Mouse (Mus musculus) embryo, embryonic 11 days (tissue): ENCODE data around the gene Tcn2.
"Not testable (repeated sequence)": the region's sequence is repeated elsewhere in the genome, so short reads cannot be mapped to it uniquely, and the experiment has no call there.

ENCODE experiments used
- DNase-seq: peaks from one replicate; pipeline ENCODE4 v3.0.0-alpha.2; 2015

Tcn2 gene

GRCm38 (mm10) chr11:3925916-3926315 is 6.0 kb downstream of the Tcn2 start:
- no peak for DNase-seq

DNA sequence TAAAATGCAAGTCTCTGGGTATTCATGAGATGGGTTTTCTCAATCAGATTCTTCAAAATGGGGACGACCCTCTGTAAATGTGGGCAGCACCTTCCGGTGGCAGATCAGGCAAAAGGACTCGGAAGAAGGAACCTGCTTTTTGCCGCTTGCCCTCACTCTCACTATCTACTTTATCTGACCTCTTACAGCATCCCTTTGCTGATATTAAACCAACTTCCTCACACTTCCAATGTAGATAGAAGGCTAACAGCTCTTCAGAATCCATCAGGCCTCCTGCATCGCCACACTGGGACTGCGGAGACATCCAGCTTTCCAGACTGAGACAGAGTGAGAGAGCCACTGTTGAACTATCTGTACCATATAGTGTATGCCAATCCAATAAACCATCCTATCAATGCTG is 9.2 kb downstream of the Tcn2 start:
- DNase-seq: no peak

GRCm38 (mm10) chr11:3922115-3922514 is 9.8 kb downstream of the Tcn2 start:
- DNase-seq: no peak

DNA sequence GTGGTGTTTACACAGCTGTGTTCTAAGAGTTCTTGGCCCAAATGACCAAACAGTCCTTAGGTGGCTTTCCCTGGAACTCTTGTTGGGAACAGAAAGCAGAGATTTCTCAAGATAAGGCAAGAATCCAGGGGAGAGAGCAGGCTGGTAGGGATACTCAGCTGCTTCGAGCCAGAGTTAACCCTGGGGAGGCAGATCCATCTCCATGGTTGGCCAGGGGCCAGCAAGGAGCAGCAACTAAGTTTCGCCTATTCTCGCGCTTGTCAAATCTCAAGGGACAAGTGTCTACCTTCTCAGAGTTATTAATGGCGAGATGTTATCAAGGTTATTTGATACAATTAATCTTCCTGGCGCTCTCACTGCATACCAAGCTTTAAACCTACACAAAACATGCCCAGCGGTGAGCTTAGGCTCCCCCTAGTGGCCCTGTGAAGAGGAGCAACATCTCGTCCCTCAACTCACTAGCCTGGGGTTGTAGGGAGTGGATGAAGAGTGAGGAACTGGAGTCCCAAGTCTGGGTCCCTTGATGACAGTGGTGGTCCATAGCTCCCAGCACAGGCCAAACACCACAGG is 10.6 kb downstream of the Tcn2 start:
- peak; percentile 70 for DNase-seq

GRCm38 (mm10) chr11:3920476-3920875 is 11.5 kb downstream of the Tcn2 start:
- DNase-seq: no peak

DNA sequence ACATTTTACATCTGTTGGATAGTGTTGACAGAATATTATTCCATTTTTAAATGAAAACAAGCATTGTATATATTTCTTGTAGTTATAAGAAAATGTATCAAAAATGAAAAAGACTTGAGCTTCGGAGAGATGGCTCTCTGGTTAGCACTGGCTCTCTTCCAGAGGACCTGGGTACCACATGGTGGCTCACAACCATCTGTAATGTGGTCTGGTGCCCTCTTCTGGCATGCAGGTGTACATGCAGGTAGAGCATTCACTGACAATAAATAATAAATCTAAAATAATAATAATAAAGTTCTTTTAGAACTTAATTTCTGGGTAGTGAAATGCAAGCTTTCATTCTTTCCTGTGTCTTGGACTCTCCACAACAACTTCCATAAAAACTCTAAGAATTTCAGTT is 13.2 kb downstream of the Tcn2 start:
- DNase-seq: peak; percentile 30

GRCm38 (mm10) chr11:3914109-3914840 is 17.7 kb downstream of the Tcn2 start, which contains the start of gene Slc35e4:
Gene Slc35e4, minus strand, starts transcription at chr11:3914664.
- peak; percentile 86 for DNase-seq

- DNase-seq: peak; percentile 92
These were observed 18.4 kb downstream of the Tcn2 start for GRCm38 (mm10) chr11:3913316-3914108.

DNA sequence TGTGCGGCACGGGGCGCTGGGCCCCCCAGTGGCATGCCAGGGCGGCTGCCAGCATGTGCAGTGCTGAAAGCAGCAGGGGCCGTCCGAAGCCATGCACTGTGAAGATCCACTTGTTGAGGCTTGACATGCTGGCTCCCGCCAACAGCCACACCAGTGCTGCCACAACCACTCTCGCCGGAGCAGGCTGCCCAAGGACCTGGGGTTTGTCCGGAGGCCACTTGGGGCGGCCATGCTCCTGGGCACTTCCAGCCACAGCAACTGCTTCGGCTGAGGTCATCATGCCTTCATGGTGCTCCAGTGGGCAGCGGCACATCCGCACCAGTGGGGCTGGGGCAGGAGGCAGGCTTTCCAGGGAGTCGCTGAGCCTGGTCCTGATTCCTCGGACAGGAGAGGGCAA is 19.1 kb downstream of the Tcn2 start:
- peak; percentile 47 for DNase-seq

- no peak for DNase-seq
These were observed 19.7 kb downstream of the Tcn2 start for GRCm38 (mm10) chr11:3912100-3912874.

DNA sequence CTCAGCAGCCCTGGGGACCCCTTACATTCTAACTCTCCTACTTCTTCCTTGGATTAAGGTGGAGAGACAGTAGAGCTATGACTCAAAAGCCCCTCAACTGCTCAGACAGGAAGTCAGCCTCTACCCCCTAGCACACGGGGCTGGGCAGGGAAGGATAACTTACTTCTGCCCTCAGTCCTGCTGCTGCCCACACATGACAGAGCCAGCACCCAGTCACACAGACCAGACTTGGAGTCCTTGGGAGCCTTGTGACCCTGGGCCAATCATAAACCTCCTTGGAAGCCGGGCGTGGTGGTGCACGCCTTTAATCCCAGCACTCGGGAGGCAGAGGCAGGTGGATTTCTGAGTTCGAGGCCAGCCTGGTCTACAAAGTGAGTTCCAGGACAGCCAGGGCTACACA is 20.5 kb downstream of the Tcn2 start:
- not testable (repeated sequence) for DNase-seq

DNA sequence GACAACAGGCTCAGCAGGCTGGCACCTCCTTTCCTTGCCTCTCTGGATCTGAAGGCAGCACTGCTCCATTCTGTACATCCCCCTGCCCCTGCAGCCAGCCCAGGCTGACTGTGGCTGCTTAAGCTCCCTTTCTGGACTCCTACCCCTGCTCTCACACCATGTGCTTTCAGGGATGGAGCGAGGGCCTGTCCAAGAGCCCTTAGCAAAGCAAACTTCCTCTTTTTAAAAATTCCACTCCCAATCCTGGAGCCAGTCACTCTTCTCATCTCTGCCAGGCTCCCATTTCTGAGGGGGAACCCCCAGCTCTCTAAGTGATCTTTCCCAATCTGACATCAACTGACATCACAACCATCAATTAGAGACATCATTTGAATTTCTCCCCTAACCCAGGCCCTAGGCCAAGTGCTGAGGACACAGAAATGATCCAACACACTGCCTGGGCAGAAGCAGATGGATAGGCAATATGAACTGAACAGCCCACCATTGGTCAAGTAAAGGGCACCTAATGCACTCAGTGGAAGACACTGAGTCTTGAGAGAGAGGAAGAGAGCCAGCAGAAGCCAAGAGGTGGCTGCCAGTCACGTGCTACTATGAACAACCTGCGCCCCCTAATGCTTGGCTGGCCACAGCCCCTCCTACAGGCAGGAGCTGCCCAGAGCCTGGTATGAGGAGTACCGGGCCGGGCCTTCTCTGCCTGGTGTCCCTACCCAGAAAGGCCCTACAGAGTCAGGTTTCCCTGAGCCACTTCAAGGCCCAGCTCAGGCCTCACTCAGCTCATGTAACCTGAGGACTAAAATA is 21.2 kb downstream of the Tcn2 start:
- DNase-seq: no peak

DNA sequence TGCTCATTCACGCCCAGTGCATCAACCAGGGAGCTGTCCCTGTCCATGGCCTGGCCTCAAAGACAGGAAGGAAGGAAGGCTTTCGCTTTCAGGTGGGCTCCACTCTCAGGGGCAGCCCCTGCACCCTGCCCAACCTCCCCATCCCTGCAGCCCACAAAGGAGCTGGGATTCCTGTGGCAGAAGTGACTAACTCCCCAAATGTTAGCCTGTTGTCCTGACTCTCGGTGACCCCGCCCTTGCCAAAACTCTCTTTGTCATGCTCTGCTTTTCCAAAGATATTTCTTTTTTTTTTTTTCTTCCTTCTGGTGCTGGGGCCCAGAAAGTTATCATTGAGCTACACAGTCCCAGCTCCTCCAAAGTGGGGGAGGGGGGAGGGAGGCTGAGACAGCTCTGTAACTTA is 22.7 kb downstream of the Tcn2 start:
- DNase-seq: no peak

DNA sequence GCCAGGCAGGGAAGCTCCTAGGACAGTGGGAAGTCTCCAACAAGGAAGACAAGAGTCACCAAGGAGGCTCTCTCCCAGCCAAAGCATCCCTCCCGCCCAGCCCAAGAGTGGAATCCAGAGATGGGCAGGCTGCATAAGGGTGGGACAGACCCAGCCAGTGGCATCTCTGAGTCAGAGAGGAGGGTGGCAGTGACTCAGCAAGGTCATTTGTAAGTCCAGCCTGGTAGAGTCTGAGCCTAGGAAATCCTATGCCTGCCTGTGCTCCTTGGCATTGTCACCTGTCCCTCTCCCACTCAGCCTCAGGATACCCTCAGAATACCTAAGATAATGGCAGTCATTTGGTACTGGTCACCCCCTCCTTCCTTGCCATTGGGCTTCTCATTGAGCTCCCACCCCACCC is 26.5 kb downstream of the Tcn2 start:
- DNase-seq: no peak

DNA sequence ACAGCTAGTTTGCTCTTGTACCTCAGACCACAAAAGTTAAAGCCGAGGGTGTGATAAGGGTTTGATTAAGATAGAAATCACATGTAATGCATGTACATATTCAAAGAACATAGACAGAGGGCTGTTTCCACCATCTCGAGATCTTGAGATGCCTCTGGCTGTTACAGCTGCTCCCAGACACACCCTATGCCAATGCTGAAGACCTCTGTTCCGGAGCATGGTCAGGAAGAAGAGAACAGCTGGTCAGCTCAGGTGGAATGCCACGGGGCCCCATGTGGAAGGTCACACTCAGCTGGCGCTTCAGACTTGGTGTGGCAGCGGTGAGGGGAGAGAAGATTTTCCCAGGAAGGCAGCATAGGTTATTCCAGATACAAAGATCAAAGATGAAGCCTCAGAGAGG is 27.3 kb downstream of the Tcn2 start:
- no peak for DNase-seq

DNA sequence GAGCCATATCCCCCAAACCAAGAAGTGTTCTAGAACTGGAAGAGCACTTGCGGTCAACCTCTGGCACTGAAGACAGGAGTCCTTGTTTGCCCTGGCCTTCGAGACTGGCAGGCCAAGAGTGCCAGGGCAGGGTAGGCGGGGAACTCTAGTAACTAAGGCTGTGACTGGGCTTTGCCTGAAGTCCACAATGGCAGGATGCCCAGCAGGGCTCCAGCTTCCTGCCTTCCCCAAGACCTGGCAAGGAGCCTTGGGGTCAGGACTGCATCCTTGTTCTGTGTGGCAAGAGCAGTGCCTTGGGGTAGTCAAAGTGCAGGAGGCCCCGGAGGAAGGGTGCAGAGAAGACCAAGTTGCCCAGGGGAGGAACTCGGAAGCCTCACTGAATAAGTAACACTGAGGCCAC is 28.9 kb downstream of the Tcn2 start:
- no peak for DNase-seq

GRCm38 (mm10) chr11:3902516-3902915 is 29.4 kb downstream of the Tcn2 start:
- no peak for DNase-seq

DNA sequence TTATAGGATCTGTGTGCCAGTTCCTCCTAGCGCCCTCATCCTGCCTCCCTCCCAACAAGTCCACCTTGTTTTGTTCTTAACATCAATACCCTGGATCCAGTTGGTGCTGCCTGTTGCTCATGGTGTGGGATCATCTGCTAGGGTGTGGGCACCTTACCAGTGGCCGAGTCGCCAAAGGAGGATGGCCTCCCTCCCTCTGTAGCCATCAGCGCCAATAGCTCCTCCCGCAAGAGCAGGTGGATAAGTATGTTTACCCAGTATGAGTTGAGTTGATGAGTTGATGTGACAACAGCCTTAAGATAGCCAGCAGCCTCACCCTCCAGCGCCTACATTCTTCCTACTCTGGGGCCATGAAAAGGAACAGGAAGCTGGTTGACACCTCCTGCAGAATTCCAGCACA is 31.7 kb downstream of the Tcn2 start:
- DNase-seq: no peak

- no peak for DNase-seq
These were observed 36.0 kb downstream of the Tcn2 start for GRCm38 (mm10) chr11:3895933-3896332.

DNA sequence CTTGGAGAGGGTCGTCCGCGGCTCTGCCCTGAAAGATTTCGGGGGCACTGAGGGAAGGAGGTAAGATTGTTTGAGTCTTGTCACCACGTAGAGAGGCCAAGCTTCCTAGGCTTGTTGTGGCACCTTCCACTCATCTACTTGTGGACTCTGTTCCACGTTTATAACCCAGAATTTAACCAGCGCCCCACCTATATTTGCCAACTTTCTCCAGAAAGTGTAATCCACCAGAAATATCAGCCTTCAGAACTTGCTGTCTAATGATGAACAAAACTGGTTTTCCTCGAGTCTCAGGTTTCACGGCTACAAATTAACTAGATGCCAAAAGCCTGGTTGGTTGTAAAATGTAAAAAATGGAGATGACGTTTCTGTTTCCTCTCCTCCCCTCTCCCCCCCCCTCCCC is 36.5 kb downstream of the Tcn2 start:
- peak; percentile 27 for DNase-seq

DNA sequence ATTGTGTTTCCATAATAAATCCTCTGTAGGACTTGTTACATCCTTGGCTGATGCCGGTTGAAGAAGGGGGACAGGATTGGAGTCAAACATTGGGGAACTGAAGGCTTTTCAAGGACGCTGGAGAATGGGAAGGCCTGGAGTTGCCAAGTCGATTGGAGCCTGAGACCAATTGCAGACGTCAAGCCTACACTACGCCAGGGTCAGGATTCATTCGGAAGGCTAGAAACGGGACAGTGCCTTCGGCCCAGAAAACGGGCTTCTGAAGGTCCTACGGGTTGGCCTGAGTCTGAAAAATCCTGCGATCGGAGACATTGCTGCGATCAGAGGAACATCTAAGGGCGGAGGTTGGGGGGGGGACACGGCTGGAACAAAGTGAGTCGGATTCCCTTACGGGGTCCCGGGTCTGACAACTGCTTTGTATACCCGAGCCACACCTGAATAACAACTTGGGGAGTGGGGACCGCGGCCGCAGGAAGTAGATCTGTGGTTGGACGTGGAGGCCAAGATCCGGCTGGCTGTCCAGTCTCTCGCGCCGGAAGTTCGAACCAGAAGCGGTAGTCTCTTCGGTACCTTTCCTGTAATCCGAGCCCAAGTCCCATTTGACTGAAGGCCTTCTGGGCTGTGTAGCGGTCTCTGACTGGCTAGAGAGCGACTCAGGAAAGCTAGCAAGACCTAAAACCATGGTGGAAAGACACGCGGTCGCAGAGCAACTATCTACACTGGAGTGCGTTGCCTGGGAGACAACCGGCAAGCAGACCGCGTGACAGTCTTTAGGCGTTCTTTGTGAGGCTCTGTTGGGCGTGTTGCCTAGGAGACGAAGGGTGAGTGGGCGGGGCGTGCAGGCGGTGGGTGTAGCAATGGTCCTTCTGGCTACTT is 37.3 kb downstream of the Tcn2 start, which contains the start of the genes 4921536K21Rik and Dusp18:
Gene 4921536K21Rik (minus strand): TSS at position 693 of the 876 bp plus-strand sequence.
Gene Dusp18 (plus strand): TSS at position 835 of the 876 bp plus-strand sequence.
- peak; percentile 96 for DNase-seq
